Mouse (Mus musculus): ENCODE results near the gene Gm49322.

- no peak for TF ChIP-seq CTCF (IDR thresholded peaks at IDR 0.05)
- no peak for TF ChIP-seq POLR2A (IDR thresholded peaks at IDR 0.05; ENCODE audit: insufficient read depth, low read depth, low read length)
Measured at GRCm38 (mm10) chr10:80653156-80653720, 47.4 kb downstream of the Gm49322 start.
